Comparison of ENCODE assay signal across 13 mouse cellular contexts in genomic region chr14:45432003-45432402, GRCm38 (mm10). TPM values are rescaled to one million over a fixed set of nuclear protein-coding genes. Genes with fewer than 3 reads are reported as not detected.
DNase-seq lines count a peak whose midpoint lies in the region; ATAC-seq and TF ChIP-seq lines count a peak whose summit lies in the region.
"Had no signal": no experiment of that assay in that cellular context is flagged by ENCODE, and none has a peak within 500 bp of the region (broad histone marks: within the 10 kb centered on the region; RNA-seq: fewer than 3 reads in every experiment).

No protein-coding gene starts in this region.

- no peak for TF ChIP-seq POLR2A in ES-Bruce4 (IDR thresholded peaks at IDR 0.05; ENCODE audit: insufficient read depth, low read length)

- no peak for TF ChIP-seq EP300 in ES-Bruce4 (IDR thresholded peaks at IDR 0.05; ENCODE audit: insufficient read depth, low read depth, low read length)

- TF ChIP-seq CTCF in layer of hippocampus, adult 2 months (conservative IDR thresholded peaks at IDR 0.05): peak; percentile 77
- TF ChIP-seq CTCF in ES-Bruce4 (IDR thresholded peaks at IDR 0.05; ENCODE audit: low read depth, low read length): peak; percentile 73

- H3K4me3 ChIP-seq in layer of hippocampus, adult 2 months: no peak overlapping the region
- no peak overlapping the region for H3K4me3 ChIP-seq in ES-Bruce4 (ENCODE audit: low read depth, low read length)
- H3K4me3 ChIP-seq: embryonic facial prominence, embryonic 15.5 days; limb, embryonic 13.5 days; megakaryocyte, embryonic 14.5 days had no signal

- no peak for DNase-seq in layer of hippocampus, adult 2 months (ENCODE audit: low spot score in 2 of 2)
- no peak for DNase-seq in layer of hippocampus, postnatal 14 days (ENCODE audit: low spot score in 2 of 2)
- DNase-seq in B cell, adult 2 months: peak; percentile 35 to 41
- DNase-seq in induced T-regulatory cell, adult 2 months (ENCODE audit: low read depth): peak; percentile 28
- DNase-seq in left cerebral cortex, postnatal 4 days: no peak
- no peak for DNase-seq in layer of hippocampus, postnatal 25 days (ENCODE audit: extremely low spot score in 1 of 2, low spot score in 1 of 2)
- DNase-seq: cerebellum, adult 11-12 months; heart, postnatal 14 days had no signal

- H3K9ac ChIP-seq in ES-Bruce4 (ENCODE audit: low read depth, poor library complexity, severe bottlenecking): no peak overlapping the region
- H3K9ac ChIP-seq: embryonic facial prominence, embryonic 15.5 days; limb, embryonic 13.5 days had no signal

- no peaks in the 10 kb centered on the region for H3K27me3 ChIP-seq in ES-Bruce4 (ENCODE audit: control insufficient read depth, insufficient read depth, low read length, poor library complexity, severe bottlenecking)
- H3K27me3 ChIP-seq: embryonic facial prominence, embryonic 15.5 days; limb, embryonic 13.5 days; megakaryocyte, embryonic 14.5 days had no signal

- no peak overlapping the region for H3K27ac ChIP-seq in layer of hippocampus, adult 2 months
- H3K27ac ChIP-seq in ES-Bruce4 (ENCODE audit: insufficient read depth, low read length): no peak overlapping the region
- H3K27ac ChIP-seq: embryonic facial prominence, embryonic 15.5 days; limb, embryonic 13.5 days had no signal

- no peak for ATAC-seq in megakaryocyte-erythroid progenitor cell, adult 5-6 weeks (replicated peaks; ENCODE audit: low FRiP score, low TSS enrichment, poor library complexity, severe bottlenecking)

- 0 out of 2 replicates have a peak, but pooled peaks cover 2% of the 10 kb centered on the region for H3K9me3 ChIP-seq in ES-Bruce4 (replicated peaks; ENCODE audit: control insufficient read depth, insufficient read depth, low read length, poor library complexity, severe bottlenecking)

- intact Hi-C loops in left cerebral cortex, postnatal 4 days (cut with DNase I): no loop called here

- H3K4me1 ChIP-seq in ES-Bruce4 (ENCODE audit: control insufficient read depth, insufficient read depth, low read length): no peaks in the 10 kb centered on the region
- H3K4me1 ChIP-seq: embryonic facial prominence, embryonic 15.5 days; megakaryocyte, embryonic 14.5 days had no signal

- no peaks in the 10 kb centered on the region for H3K36me3 ChIP-seq in ES-Bruce4 (ENCODE audit: control insufficient read depth, insufficient read depth, low read length, poor library complexity, severe bottlenecking)
- H3K36me3 ChIP-seq: embryonic facial prominence, embryonic 15.5 days; limb, embryonic 13.5 days had no signal

RNA-seq across cellular contexts. Expression of gene Gnpnat1, which starts 27.3 kb away (rescaled TPM):
- 10 to 100 TPM; 18.4 to 19.3 TPM for total RNA-seq in layer of hippocampus, adult 2 months (2021)
- total RNA-seq in layer of hippocampus, postnatal 14 days (2021): 10 to 100 TPM; 11.3 to 14.4 TPM
- 96.6 and 98.5 TPM in 2 replicates for polyA plus RNA-seq in ES-Bruce4 (2011; ENCODE audit: insufficient read depth, insufficient read length, low read depth, missing spikeins)
- 11.8 and 21.3 TPM in 2 replicates for total RNA-seq in megakaryocyte-erythroid progenitor cell, adult 5-6 weeks (2014; fragmentation: Nextera tagmentation)
- 14.5 and 23.6 TPM in 2 replicates for total RNA-seq in megakaryocyte-erythroid progenitor cell, adult 5-6 weeks (2017)
- 10 to 100 TPM; 14.8 to 17.6 TPM for total RNA-seq in left cerebral cortex, postnatal 4 days (2021)
- total RNA-seq in layer of hippocampus, postnatal 25 days (2021): 10 to 100 TPM; 11.8 to 17.1 TPM

Comparison
In these comparisons a context has a peak if more than half of its experiments do, and no peak if none do; other contexts are left out.
1. DNase-seq: peak in B cell, adult 2 months (2 of 2) and induced T-regulatory cell, adult 2 months (single experiment); none in layer of hippocampus, adult 2 months (0 of 2), layer of hippocampus, postnatal 14 days (0 of 2), left cerebral cortex, postnatal 4 days (single experiment) and layer of hippocampus, postnatal 25 days (0 of 2).